ENCODE assay signal across 14 mouse cellular contexts in genomic region chr15:86104401-86105344, GRCm38 (mm10). TPM values are rescaled to one million over a fixed set of nuclear protein-coding genes. Genes with fewer than 3 reads are reported as not detected.
DNase-seq lines count a peak whose midpoint lies in the region; ATAC-seq and TF ChIP-seq lines count a peak whose summit lies in the region.
"Had no signal": no experiment of that assay in that cellular context is flagged by ENCODE, and none has a peak within 500 bp of the region (broad histone marks: within the 10 kb centered on the region; RNA-seq: fewer than 3 reads in every experiment).

No protein-coding gene starts in this region.

- 90% methylated on average over 19 of the region's 19 CpGs for WGBS in intestine, embryonic 16.5 days
- WGBS in kidney, embryonic 15.5 days: 86% methylated on average over 19 of the region's 19 CpGs

- intact Hi-C loops in left cerebral cortex, adult 2 months (cut with DNase I): no loop called here

- TF ChIP-seq CTCF in left cerebral cortex, adult 2 months (IDR thresholded peaks at IDR 0.05): no peak

- peaks cover 76% of the 10 kb centered on the region for H3K36me3 ChIP-seq in erythroblast, embryonic 14.5 days (ENCODE audit: control insufficient read depth)
- H3K36me3 ChIP-seq in intestine, embryonic 16.5 days (ENCODE audit: control insufficient read depth, insufficient read depth, low read length): no peaks in the 10 kb centered on the region
- H3K36me3 ChIP-seq in kidney, embryonic 15.5 days: 0 out of 2 replicates have a peak, but pooled peaks cover 16% of the 10 kb centered on the region

- H3K4me3 ChIP-seq in left cerebral cortex, adult 2 months: no peak overlapping the region
- peak overlapping the region; percentile 44 for H3K4me3 ChIP-seq in erythroblast, embryonic 14.5 days (replicated peaks)
- no peak overlapping the region for H3K4me3 ChIP-seq in intestine, embryonic 16.5 days (ENCODE audit: low read length)
- no peak overlapping the region for H3K4me3 ChIP-seq in kidney, embryonic 15.5 days (replicated peaks)

- H3K4me1 ChIP-seq in erythroblast, embryonic 14.5 days (ENCODE audit: control insufficient read depth): peaks cover 91% of the 10 kb centered on the region
- 0 out of 2 replicates have a peak, but pooled peaks cover 5% of the 10 kb centered on the region for H3K4me1 ChIP-seq in intestine, embryonic 16.5 days (ENCODE audit: control insufficient read depth, insufficient read depth, low read length)
- peaks cover 10% of the 10 kb centered on the region for H3K4me1 ChIP-seq in kidney, embryonic 15.5 days

- H3K9ac ChIP-seq in intestine, embryonic 16.5 days (ENCODE audit: low read depth, low read length): no peak overlapping the region
- no peak overlapping the region for H3K9ac ChIP-seq in kidney, embryonic 15.5 days
- H3K9ac ChIP-seq: lung, embryonic 14.5 days had no signal

- no peak overlapping the region for H3K4me2 ChIP-seq in intestine, embryonic 16.5 days (ENCODE audit: low read depth, low read length)
- H3K4me2 ChIP-seq in kidney, embryonic 15.5 days: no peak overlapping the region
- H3K4me2 ChIP-seq: lung, embryonic 14.5 days had no signal

- peak overlapping the region; percentile 36 for H3K27ac ChIP-seq in left cerebral cortex, adult 2 months
- no peak overlapping the region for H3K27ac ChIP-seq in intestine, embryonic 16.5 days (ENCODE audit: low read length)
- no peak overlapping the region for H3K27ac ChIP-seq in kidney, embryonic 15.5 days

- no peaks in the 10 kb centered on the region for H3K27me3 ChIP-seq in erythroblast, embryonic 14.5 days (ENCODE audit: control insufficient read depth)
- H3K27me3 ChIP-seq in intestine, embryonic 16.5 days (replicated peaks; ENCODE audit: control insufficient read depth, insufficient read depth, low read length): no peaks in the 10 kb centered on the region
- no peaks in the 10 kb centered on the region for H3K27me3 ChIP-seq in kidney, embryonic 15.5 days

- no peaks in the 10 kb centered on the region for H3K9me3 ChIP-seq in erythroblast, embryonic 14.5 days (ENCODE audit: control insufficient read depth, low read length)
- H3K9me3 ChIP-seq in intestine, embryonic 16.5 days (ENCODE audit: control insufficient read depth, low read length): no peaks in the 10 kb centered on the region
- no peaks in the 10 kb centered on the region for H3K9me3 ChIP-seq in kidney, embryonic 15.5 days (replicated peaks)

- peak; percentile 61; the same call in 1 of the 2 replicates for ATAC-seq in intestine, embryonic 16.5 days
- no peak for ATAC-seq in kidney, embryonic 15.5 days (replicated peaks; ENCODE audit: low FRiP score)
- ATAC-seq: forebrain, embryonic 16.5 days; midbrain, embryonic 16.5 days had no signal

- DNase-seq in left cerebral cortex, adult 2 months (ENCODE audit: extremely low spot score in 1 of 2, low spot score in 2 of 2): no peak
- DNase-seq in left cerebral cortex, adult 9 months (ENCODE audit: low spot score in 2 of 2): no peak
- DNase-seq in skeletal muscle tissue, adult 2 months (ENCODE audit: low read depth, low spot score): peak; percentile 52
- DNase-seq in frontal cortex, postnatal 36 days (ENCODE audit: low spot score in 2 of 2): no peak
- DNase-seq: adrenal gland, postnatal 36 days; cerebellum, adult 2 months; kidney, adult 11 months; lung, embryonic 14.5 days; right cerebral cortex, postnatal 25 days had no signal

RNA-seq across cellular contexts. Expression of gene Gramd4, which starts 47.2 kb away (rescaled TPM):
- total RNA-seq in left cerebral cortex, adult 2 months (2021): 10 to 100 TPM; 46.2 to 51.7 TPM
- 1.5 and 2.3 TPM in 2 replicates for polyA plus RNA-seq in erythroblast, embryonic 14.5 days (2012)
- polyA plus RNA-seq in intestine, embryonic 16.5 days (2015; fragmentation: Nextera tagmentation; extraction: Ambion mirVana): 9.1 and 9.5 TPM in 2 replicates
- polyA plus RNA-seq in kidney, embryonic 15.5 days (2015; fragmentation: Nextera tagmentation; extraction: Ambion mirVana): 14.1 and 17.4 TPM in 2 replicates
